Mouse (Mus musculus) liver, embryonic 14.5 days (tissue): ENCODE data around the gene Trio. TPM values are rescaled to one million over a fixed set of nuclear protein-coding genes. Genes with fewer than 3 reads are reported as not detected.

ENCODE experiments used
- ATAC-seq: fragments of 200-750 bp; cut with Nextera tagmentation; 2 replicates; pipeline ENCODE4 v1.8.0; 2017; ENCODE audit warnings: moderate number of reproducible peaks, mild to moderate bottlenecking, moderate library complexity; ENCODE audit not compliant: insufficient read depth
- DNase-seq, 3 experiments: peaks; one replicate each; pipeline ENCODE4 v3.0.0-alpha.2; 2012 to 2013; ENCODE audit warnings: low read depth in 3 of 3, low spot score in 3 of 3
- H3K27ac ChIP-seq: fragments of 300-500 bp; sonication (generic); 2 replicates; pipeline ENCODE4 v1.5.1; 2014; ENCODE audit warnings: moderate library complexity, mild to moderate bottlenecking, control low read depth, inconsistent platforms
- H3K27me3 ChIP-seq: fragments of 300-500 bp; sonication (generic); 2 replicates; pipeline ENCODE4 v1.6.1; 2014; ENCODE audit warnings: mild to moderate bottlenecking, low read length, moderate library complexity; ENCODE audit not compliant: control insufficient read depth, insufficient read depth
- H3K36me3 ChIP-seq: fragments of 300-500 bp; sonication (generic); replicated peaks from 2 replicates; pipeline ENCODE4 v1.6.1; 2014; ENCODE audit warnings: low read depth; ENCODE audit not compliant: control insufficient read depth, insufficient read depth
- H3K4me1 ChIP-seq, 2 experiments: fragments of 200-500 bp in 1 of 2; fragments of 300-500 bp in 1 of 2; sonication (generic) in 1 of 2; replicated peaks; 2 replicates each; pipeline ENCODE4 v1.6.1; 2012 to 2014; ENCODE audit warnings: antibody characterized with exemption in 1 of 2, inconsistent platforms in 1 of 2, low read length in 1 of 2; ENCODE audit not compliant: control insufficient read depth in 2 of 2, insufficient read depth in 2 of 2
- H3K4me2 ChIP-seq: fragments of 300-500 bp; sonication (generic); 2 replicates; pipeline ENCODE4 v1.6.1; 2014; ENCODE audit warnings: low read depth, mild to moderate bottlenecking, control low read depth, moderate library complexity
- H3K4me3 ChIP-seq, 2 experiments: fragments of 200-500 bp in 1 of 2; fragments of 300-500 bp in 1 of 2; sonication (generic) in 1 of 2; 2 replicates each; pipeline ENCODE4 v1.5.1; 2012 to 2014; ENCODE audit warnings: low read depth in 2 of 2, low read length in 2 of 2, mild to moderate bottlenecking in 2 of 2, control low read depth in 1 of 2, inconsistent platforms in 1 of 2, moderate library complexity in 1 of 2; ENCODE audit not compliant: insufficient read depth in 1 of 2
- H3K9ac ChIP-seq: fragments of 300-500 bp; sonication (generic); replicated peaks from 2 replicates; pipeline ENCODE4 v1.6.1; 2014; ENCODE audit warnings: mild to moderate bottlenecking, control low read depth, moderate library complexity
- H3K9me3 ChIP-seq: fragments of 300-500 bp; sonication (generic); 2 replicates; pipeline ENCODE4 v1.6.1; 2016; ENCODE audit warnings: low read length, mixed read lengths; ENCODE audit not compliant: control insufficient read depth
- CTCF ChIP-seq: IDR thresholded peaks from 2 replicates; pipeline ENCODE4 v1.5.1; 2016; ENCODE audit warnings: antibody characterized with exemption, low read depth, control low read depth
- EP300 ChIP-seq: IDR thresholded peaks from 2 replicates; pipeline ENCODE4 v1.6.1; 2016; ENCODE audit warnings: antibody characterized with exemption, low read depth
- WGBS: fragments of 180-500 bp; shearing (Covaris S2); extraction: QIAGEN DNeasy Blood & Tissue Kit; methylation state at CpG from one replicate; pipeline ENCODE4 v1.1.7; 2014; ENCODE audit not compliant: insufficient replicate concordance; 5-methylcytosine and 5-hydroxymethylcytosine counted together
- polyA plus RNA-seq, 2 experiments: library from polyadenylated mRNA; depleted of rRNA in 1 of 2; stranded (reverse) in 1 of 2; unstranded in 1 of 2; fragments of >200 nt; fragmentation: Nextera tagmentation in 1 of 2; extraction: Ambion mirVana in 1 of 2; gene quantifications; 2 replicates each; pipeline versions ENCODE4 v1.2.1 to v1.2.3; 2012 to 2014

Gene Trio
- polyA plus RNA-seq, 2 experiments: 2.6 to 6.0 TPM

DNA sequence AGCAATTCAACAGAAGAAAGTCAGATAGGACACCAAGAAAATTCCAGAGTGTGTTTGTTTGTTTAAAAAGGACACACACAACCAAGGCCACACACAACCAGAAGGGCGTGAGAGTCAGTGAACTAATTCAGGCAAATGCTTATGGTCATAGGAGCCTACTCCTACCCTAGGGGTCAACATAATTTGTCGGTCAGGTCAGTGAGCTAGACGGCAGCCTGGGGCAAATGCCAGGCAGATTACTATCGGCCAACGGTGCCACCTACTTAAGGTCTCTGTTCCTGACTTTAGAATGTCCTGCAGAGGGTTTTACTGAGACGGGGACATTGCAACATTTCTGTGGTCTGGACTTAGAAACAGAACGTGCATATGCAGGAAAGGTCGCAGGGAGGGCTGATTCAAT lies 276.9 kb downstream of the Trio start:
- whole genome bisulfite sequencing: 67% methylated on average over 8 of the region's 8 CpGs

DNA sequence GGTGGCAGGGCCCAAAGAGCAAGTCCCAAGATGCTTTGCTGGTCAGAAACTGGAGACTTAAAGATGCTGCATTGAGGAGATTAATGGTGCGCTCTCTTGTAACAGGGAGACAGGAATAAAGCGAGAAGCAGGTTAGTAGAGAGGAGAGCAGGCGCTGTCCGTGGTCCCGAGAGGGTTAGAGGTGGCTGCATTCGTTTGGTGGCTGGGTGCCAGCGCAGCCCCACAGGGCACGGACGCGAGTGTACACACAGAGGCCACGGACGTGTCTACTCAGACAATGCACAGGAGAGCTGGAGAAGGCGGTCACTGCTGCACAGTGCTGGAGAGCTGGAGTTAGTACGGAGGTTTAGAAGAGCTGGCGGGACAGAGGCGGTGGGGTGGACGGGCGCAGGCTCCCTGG lies 278.1 kb downstream of the Trio start:
- Histone ChIP-seq H3K4me2 (no peak overlapping the region), H3K36me3 (peaks cover 2% of the 10 kb centered on the region; the same call in 1 of the 2 replicates), H3K4me3 (no peak overlapping the region), H3K9me3 (no peaks in the 10 kb centered on the region), H3K9ac (no peak overlapping the region), H3K27me3 (no peaks in the 10 kb centered on the region), H3K4me1 (no peaks in the 10 kb centered on the region), H3K27ac (no peak overlapping the region)
- 83% methylated on average over 18 of the region's 18 CpGs for WGBS
- DNase-seq (no peak), ATAC-seq (no peak)
- TF ChIP-seq CTCF: no peak
- TF ChIP-seq EP300: no peak

More for the DNA sequence above, 276.9 kb downstream of the Trio start:
- Histone ChIP-seq H3K36me3 (peaks cover 2% of the 10 kb centered on the region; the same call in 1 of the 2 replicates), H3K9me3 (no peaks in the 10 kb centered on the region), H3K4me1 (no peaks in the 10 kb centered on the region), H3K9ac (no peak overlapping the region), H3K27me3 (no peaks in the 10 kb centered on the region), H3K4me3 (no peak overlapping the region), H3K4me2 (no peak overlapping the region), H3K27ac (no peak overlapping the region)
- TF ChIP-seq CTCF: no peak
- DNase-seq (no peak), ATAC-seq (no peak)

DNA sequence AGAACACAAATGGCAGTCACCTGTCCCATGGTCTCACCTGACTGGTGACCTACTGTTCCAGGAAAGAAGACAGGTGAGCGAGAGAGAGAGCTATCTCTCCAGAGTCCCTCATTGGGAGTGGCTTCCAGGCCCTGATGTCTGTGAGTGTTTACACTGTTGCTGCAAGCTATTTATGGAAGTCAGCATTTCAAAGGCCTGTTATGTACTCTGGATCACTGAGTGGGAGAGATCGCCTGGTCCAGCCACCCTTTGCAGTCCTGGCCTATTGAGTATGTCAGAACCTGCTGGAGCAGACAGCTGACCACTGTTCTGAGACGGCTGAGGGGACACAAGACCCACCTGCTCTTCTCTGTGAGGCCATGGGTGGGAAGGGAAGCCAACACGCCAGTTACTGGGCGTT lies 280.7 kb downstream of the Trio start:
- peaks cover 2% of the 10 kb centered on the region; the same call in 1 of the 2 replicates for H3K36me3 ChIP-seq
- no peak overlapping the region for H3K9ac ChIP-seq

DNA sequence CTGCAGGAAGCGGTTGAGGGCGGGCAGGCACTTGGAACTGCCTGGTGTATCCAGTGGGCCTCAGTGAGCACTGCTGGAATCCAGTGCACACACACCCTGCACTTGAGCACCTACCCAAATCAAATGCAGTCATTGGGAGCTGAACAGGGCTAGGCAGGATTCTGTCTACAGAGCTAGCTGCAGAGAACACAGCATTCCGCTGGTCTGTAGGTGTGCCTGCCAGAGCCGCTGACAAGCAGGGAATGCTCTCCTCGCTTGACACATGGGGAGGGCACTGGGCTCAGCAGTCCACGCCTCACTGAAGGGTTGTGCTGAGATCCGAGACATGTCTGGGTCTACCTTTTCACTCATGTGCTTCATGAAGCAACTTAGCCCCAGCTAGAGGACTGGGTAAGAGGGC lies 285.6 kb downstream of the Trio start:
- Histone ChIP-seq H3K27me3 (no peaks in the 10 kb centered on the region), H3K4me3 (no peak overlapping the region), H3K4me2 (no peak overlapping the region), H3K9me3 (no peaks in the 10 kb centered on the region), H3K9ac (no peak overlapping the region), H3K4me1 (no peaks in the 10 kb centered on the region), H3K36me3 (no peaks in the 10 kb centered on the region), H3K27ac (no peak overlapping the region)
- no peak for TF ChIP-seq CTCF
- TF ChIP-seq EP300: no peak
- DNase-seq: no peak
- no peak for ATAC-seq
- 78% methylated on average over 7 of the region's 7 CpGs for WGBS

More for the DNA sequence above, 280.7 kb downstream of the Trio start:
- WGBS: 56% methylated on average over 5 of the region's 5 CpGs
- no peak for ATAC-seq
- no peak overlapping the region for H3K4me3 ChIP-seq
- TF ChIP-seq CTCF (no peak), EP300 (no peak)
- no peak overlapping the region for H3K27ac ChIP-seq
- no peaks in the 10 kb centered on the region for H3K27me3 ChIP-seq
- no peaks in the 10 kb centered on the region for H3K9me3 ChIP-seq
- no peak overlapping the region for H3K4me2 ChIP-seq
- H3K4me1 ChIP-seq: no peaks in the 10 kb centered on the region
- no peak for DNase-seq

DNA sequence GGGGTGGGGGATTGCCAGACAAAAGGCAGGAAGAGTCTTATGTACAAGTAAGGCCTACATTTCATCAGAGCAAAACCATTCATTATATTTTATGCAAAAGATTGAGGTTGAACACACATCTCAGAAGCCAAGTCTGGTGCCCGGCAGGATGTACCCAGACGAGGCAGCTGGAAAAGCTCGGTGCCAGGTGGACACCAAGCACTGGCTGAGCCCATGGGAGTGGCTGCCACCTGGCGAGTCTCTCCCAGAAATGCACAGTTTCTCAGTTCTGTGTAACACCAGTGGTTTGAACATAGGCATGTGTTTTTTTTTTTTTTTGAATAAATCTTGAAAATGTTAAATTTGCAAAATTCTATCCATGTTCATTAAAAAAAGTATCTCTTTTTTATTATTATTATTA lies 293.8 kb downstream of the Trio start:
- ATAC-seq (no peak), DNase-seq (no peak)
- 65% methylated on average over 4 of the region's 4 CpGs for WGBS
- Histone ChIP-seq H3K4me3 (no peak overlapping the region), H3K9ac (no peak overlapping the region), H3K27ac (no peak overlapping the region), H3K9me3 (no peaks in the 10 kb centered on the region), H3K27me3 (no peaks in the 10 kb centered on the region), H3K36me3 (no peaks in the 10 kb centered on the region), H3K4me2 (no peak overlapping the region), H3K4me1 (no peaks in the 10 kb centered on the region)
- TF ChIP-seq EP300: no peak
- TF ChIP-seq CTCF: no peak

DNA sequence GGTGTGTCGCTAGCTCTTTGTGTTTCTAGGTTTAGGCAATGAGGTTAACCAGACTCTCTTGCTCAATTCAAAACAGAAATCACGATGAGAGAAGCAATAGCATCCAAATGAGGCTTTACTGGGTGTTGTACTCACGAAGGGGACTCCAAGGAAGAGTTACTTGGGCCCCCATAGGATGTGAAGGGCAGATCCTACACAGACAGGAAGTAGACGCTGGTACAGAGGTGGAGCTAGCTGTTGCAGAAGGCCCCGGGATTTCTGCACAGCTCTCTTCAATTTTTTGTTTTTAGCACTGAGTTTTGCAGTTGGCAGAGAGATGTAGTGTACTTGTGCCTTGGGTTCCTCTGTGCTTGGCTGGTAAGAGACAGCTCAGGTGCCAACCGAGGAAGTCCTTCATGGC lies 299.4 kb downstream of the Trio start:
- Histone ChIP-seq H3K4me3 (no peak overlapping the region), H3K4me1 (peaks cover 0 to 17% of the 10 kb centered on the region in 2 experiments; a peak in 3 of 4 replicates), H3K36me3 (no peaks in the 10 kb centered on the region), H3K9ac (no peak overlapping the region), H3K4me2 (no peak overlapping the region), H3K27ac (no peak overlapping the region), H3K9me3 (no peaks in the 10 kb centered on the region), H3K27me3 (no peaks in the 10 kb centered on the region)
- no peak for DNase-seq
- TF ChIP-seq CTCF (no peak), EP300 (no peak)
- ATAC-seq: no peak
- WGBS: 40% methylated on average over 6 of the region's 6 CpGs
